Mouse (Mus musculus) lung, adult 18-20 months (tissue): ENCODE measurements around the gene Spata20.

ENCODE experiments used
- DNase-seq, 2 experiments: peaks; one replicate each; pipeline ENCODE4 v3.0.0; 2022; ENCODE audit warnings: mixed read lengths in 2 of 2

Spata20 gene

GRCm38 (mm10) chr11:94449886-94450285 lies 36.1 kb downstream of the Spata20 start:
- DNase-seq = no peak

- DNase-seq = no peak
These were observed 36.7 kb downstream of the Spata20 start for GRCm38 (mm10) chr11:94449239-94449638.

GRCm38 (mm10) chr11:94447017-94447416 lies 39.0 kb downstream of the Spata20 start:
- DNase-seq = no peak

GRCm38 (mm10) chr11:94445300-94445699 lies 40.7 kb downstream of the Spata20 start:
- DNase-seq = no peak

- DNase-seq = no peak
These were observed 41.1 kb downstream of the Spata20 start for GRCm38 (mm10) chr11:94444829-94445228.

- DNase-seq = no peak
These were observed 44.2 kb downstream of the Spata20 start for GRCm38 (mm10) chr11:94441752-94442151.

GRCm38 (mm10) chr11:94441122-94441521 lies 44.9 kb downstream of the Spata20 start:
- DNase-seq = no peak

- no peak for DNase-seq
These were observed 45.6 kb downstream of the Spata20 start for GRCm38 (mm10) chr11:94440421-94440820.

GRCm38 (mm10) chr11:94429011-94429651 lies 56.8 kb downstream of the Spata20 start:
- DNase-seq = no peak
